ENCODE assay signal across 32 mouse cellular contexts in genomic region chr11:97009198-97009790, GRCm38 (mm10). TPM values are rescaled to one million over a fixed set of nuclear protein-coding genes. Genes with fewer than 3 reads are reported as not detected.
"Had no signal": no experiment of that assay in that cellular context is flagged by ENCODE, and none has a peak within 500 bp of the region (broad histone marks: within the 10 kb centered on the region; RNA-seq: fewer than 3 reads in every experiment).

No protein-coding gene starts in this region.

- ATAC-seq: hindbrain, postnatal 0 days; intestine, embryonic 16.5 days had no signal

- H3K4me1 ChIP-seq: heart, embryonic 15.5 days; hindbrain, embryonic 13.5 days; hindbrain, embryonic 15.5 days had no signal

- H3K36me3 ChIP-seq: heart, embryonic 13.5 days; heart, embryonic 15.5 days; hindbrain, embryonic 13.5 days; hindbrain, embryonic 15.5 days; kidney, embryonic 15.5 days; limb, embryonic 10.5 days; limb, embryonic 12.5 days had no signal

- DNase-seq: gastrocnemius, postnatal 14 days; gastrocnemius, postnatal 36 days; heart, adult 18-20 months; heart, postnatal 14 days; heart, postnatal 36 days; kidney, adult 11 months; kidney, adult 2 months; kidney, adult 9 months; kidney, postnatal 14 days; kidney, postnatal 36 days; layer of hippocampus, adult 9-11 months; layer of hippocampus, postnatal 36 days; liver had no signal

- H3K4me3 ChIP-seq: heart, embryonic 13.5 days; heart, embryonic 15.5 days; hindbrain, embryonic 13.5 days; hindbrain, embryonic 15.5 days; kidney, embryonic 15.5 days; limb, embryonic 10.5 days; limb, embryonic 12.5 days had no signal

- H3K9me3 ChIP-seq: heart, embryonic 13.5 days; heart, embryonic 15.5 days; hindbrain, embryonic 13.5 days; hindbrain, embryonic 15.5 days; kidney, embryonic 15.5 days; limb, embryonic 10.5 days; limb, embryonic 12.5 days had no signal

- H3K9ac ChIP-seq: heart, embryonic 13.5 days; heart, embryonic 15.5 days; hindbrain, embryonic 13.5 days; hindbrain, embryonic 15.5 days; kidney, embryonic 15.5 days; limb, embryonic 12.5 days; liver, embryonic 14.5 days had no signal

- H3K4me2 ChIP-seq: heart, embryonic 11.5 days; heart, embryonic 13.5 days; heart, embryonic 15.5 days; hindbrain, embryonic 13.5 days; hindbrain, embryonic 15.5 days; kidney, embryonic 15.5 days; limb, embryonic 12.5 days; liver, embryonic 11.5 days had no signal

- H3K27ac ChIP-seq: heart, embryonic 13.5 days; heart, embryonic 15.5 days; hindbrain, embryonic 13.5 days; hindbrain, embryonic 15.5 days; hindbrain, postnatal 0 days; kidney, embryonic 15.5 days; kidney, postnatal 0 days; limb, embryonic 10.5 days; limb, embryonic 12.5 days; liver, embryonic 14.5 days had no signal

RNA-seq across cellular contexts. Expression of gene Sp6, which starts 3.9 kb away (rescaled TPM):
- total RNA-seq: gastrocnemius, postnatal 36 days had no signal
- polyA plus RNA-seq: heart, postnatal 0 days; hindbrain, embryonic 11.5 days; intestine, embryonic 14.5 days; intestine, embryonic 16.5 days; liver, embryonic 11.5 days; liver, embryonic 16.5 days had no signal

RNA-seq across cellular contexts. Expression of gene Lrrc46, which starts 31.9 kb away (rescaled TPM):
- total RNA-seq: gastrocnemius, adult 8-10 months; gastrocnemius, postnatal 14 days; heart, postnatal 36 days; hematopoietic stem cell, adult 5-6 weeks had no signal
